Mouse (Mus musculus) urinary bladder, postnatal 4 days (tissue): Measurements from ENCODE around the gene Gpr19.

Experiments
- DNase-seq, 2 experiments: peaks; one replicate each; pipeline ENCODE4 v3.0.0; 2021 to 2022; ENCODE audit warnings: low spot score in 2 of 2

The Gpr19 gene

DNA sequence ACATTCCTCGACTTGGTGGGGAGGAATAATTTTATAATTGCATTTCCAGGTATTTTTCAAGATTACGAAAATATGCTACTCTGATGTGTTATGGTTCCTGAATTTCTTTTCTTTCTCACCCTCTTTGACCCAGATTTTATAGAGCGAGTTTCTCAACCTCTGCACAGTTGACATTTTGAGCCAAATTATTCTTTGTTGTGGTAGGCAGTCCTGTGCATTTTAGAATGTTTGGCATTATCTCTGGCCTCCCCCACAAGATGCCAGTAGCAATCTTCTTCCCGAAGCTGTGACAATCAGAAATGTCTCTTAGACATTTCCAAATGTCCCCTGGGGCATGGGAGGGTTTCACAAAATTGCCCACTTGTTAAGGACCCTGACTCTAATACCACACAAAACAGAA is 25.3 kb upstream of the Gpr19 start:
- no peak for DNase-seq

DNA sequence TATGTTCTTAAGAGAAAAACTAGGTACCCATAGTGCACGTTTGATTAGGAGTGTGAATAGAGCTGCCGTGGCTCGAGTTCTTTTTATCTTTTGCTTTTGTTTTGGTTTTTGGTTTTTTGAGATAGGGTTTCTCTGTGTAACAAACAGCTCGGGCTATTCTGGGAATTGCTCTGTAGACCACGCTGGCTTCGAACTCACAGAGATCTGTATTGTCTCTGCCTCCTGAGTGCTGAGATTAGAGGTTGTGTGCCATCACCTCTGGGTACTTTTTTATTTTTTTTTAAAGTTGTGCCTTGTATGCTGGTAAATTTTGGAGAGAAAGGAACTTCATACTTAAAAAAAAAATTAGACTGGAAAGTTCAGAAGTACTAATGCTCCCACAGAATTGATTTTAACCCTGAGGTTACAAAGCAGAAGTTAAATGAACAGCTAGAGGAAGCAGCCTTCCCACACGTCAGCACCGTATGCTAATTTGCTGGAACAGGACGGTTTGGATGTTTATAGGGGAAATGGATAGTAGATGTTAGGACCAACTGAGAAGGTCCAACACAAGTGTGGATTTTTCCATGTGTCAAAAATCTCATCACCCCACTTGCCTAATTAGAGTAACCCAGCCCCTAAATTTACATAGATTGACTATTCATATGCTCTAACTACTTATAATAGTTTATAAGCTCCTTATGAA is 24.3 kb upstream of the Gpr19 start:
- DNase-seq: no peak

DNA sequence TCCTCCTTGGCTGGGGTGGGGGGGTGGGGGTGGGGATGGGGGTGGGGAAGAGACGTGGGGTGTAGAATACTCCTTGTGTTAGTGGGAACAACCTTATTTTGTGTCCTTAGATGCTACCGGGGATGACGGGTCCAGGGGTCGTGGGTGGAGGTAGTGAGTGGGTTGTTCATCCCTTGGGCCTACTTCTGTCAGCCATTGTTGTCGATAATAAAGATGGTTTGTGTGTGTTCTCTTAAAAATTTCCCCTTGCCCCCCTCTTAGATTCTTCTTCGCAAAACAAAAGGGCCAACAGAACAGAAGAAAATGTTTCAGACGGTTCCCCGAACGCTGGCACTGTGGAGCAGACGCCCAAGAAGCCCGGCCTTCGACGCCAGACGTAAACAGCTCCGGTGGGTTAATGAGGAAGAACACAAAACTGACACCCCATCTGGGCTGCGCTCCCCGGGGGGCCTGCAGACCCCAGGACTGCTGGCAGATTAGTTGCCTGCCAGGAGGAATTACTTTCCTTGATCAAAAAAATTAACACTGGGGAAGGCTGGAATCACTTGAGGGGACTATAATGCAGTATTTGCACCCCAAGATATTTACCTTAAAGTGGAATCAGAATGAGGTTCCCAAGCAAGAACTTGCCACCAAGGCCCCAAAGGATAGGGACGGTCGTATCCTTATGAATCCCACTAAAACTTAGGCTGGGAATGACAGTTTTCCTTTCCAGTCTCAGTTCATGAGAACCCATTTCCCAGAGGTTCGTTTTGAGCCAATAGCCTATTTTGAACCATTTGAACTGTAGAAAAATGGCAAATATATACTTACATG is 23.5 kb upstream of the Gpr19 start:
- no peak for DNase-seq

DNA sequence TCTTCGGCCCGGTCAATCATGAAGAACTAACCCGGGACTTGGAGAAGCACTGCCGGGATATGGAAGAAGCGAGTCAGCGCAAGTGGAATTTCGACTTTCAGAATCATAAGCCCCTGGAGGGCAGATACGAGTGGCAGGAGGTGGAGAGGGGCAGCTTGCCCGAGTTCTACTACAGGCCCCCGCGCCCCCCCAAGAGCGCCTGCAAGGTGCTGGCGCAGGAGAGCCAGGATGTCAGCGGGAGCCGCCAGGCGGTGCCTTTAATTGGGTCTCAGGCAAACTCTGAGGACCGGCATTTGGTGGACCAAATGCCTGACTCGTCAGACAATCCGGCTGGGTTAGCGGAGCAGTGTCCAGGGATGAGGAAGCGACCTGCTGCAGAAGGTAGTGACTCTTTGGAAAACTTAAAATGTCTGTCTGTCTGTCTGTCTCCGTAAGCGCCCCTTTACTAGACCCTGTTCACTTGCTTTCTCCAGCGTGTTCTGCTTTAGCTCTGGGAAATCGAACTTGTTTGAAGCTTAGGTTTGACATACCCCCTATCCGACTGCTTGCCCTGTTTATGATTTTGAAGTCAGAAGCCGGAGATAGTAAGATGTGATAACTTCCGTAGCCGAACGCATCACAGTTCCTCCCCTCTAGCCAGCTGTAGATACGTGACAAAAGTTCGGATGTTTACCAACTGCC is 22.8 kb upstream of the Gpr19 start:
- DNase-seq: peak in 1 of 2 experiments; percentile 35

DNA sequence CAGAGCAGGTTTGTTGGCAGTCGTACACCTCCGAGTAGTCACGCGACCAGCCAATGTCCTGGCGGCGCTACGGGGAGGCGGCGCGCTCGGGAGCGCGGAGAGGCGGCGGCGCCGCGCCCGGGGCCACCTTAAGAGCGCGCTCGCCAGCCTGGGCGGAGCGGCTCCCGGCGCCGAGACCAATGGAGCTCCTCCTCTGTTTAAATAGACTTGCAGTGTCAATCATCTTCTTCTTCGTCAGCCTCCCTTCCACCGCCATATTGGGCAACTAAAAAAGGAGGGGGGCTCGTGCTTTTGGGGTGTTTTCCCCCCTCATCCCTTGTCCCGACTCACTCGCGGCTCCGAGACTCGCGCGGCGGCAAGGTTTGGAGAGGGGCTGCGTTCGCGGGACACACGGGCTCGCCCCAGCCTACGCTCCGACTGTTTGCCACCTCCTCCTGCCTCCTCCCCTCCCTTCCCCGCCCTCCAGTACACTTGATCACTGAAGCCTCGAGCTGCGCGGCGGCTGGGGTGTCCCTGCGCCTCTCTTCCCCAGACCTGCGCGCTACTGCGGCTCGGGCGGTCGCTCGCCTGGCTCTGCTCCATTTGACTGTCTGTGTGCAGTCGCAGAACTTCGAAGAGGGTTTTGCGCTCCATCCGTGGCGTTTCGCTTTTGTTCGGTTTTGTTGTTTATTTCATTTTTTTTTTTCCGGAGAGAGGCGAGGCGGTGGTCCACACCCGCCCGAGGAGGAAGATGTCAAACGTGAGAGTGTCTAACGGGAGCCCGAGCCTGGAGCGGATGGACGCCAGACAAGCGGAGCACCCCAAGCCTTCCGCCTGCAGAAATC is 22.0 kb upstream of the Gpr19 start, which contains the start of gene Cdkn1b:
Cdkn1b (plus strand) TSS at position 212 of the 824 bp plus-strand sequence.
- peak; percentile 87 to 90 for DNase-seq

DNA sequence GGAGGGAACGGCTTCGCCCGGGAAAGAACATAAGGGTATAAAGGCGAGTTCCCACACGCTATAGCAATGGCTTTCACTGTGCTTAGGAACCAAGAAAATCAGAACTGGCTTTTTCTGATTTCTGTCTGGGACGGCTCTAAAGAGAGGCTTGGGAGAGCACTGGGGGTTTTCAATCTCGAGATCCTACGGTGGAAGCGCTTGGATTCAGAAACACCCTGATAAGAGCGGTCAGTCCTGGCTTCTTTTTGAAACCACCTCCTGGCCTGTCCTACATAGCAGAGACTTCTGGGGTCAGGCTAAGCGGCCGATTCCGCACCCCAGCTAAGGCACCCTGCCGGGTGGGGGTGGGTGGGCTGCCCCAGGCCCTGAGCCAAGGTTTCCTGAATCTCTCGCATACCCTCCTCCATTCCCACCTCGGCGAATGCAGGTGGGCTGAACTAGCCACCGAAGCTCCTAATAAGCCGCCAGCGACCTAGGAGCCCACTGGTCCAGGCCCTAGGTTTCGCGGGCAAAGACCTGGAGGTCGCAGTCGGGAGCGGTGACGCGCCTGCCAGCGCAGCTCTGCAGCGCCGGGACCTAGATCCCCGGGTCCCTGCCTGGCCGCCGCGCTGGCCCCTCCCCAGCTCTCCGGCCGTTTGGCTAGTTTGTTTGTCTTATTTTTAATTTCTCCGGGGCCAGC is 21.3 kb upstream of the Gpr19 start:
- peak in 1 of 2 experiments; percentile 33 for DNase-seq

DNA sequence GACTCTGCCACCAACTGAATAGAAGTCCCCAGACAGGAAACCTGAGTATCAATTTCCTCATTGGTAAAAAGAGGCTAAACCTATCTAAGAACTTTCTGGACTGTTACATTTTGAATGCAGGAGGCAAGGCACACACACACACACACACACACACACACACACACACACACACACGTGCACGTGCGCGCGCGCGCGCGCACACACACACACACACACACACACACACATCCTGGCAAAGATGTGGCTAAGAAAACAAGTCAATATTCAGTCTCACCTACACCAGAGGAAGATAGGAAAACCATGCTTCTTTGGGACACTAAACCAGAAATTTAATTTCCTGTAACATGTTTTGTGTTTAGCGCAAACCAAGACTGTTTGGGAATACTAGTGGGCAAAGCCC is 20.4 kb upstream of the Gpr19 start:
- no peak for DNase-seq

DNA sequence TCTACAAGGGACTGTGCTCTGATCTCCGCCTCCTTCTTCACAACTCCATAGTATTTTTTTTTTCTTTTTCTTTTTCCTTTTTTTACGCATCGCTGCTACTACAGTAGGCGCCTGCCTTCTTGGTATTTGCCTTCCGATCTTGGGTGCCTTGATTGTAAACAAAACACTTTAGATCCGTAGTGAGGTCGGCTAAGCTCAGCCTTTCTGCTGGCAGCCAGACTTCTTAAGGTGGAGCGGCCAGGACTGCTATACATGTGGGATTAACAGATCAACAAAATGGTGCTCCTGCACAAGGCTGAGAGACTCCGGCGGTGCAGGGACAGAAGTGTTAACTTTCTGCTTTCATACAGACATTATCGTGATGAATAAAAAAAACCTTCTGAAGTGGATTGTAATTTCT is 18.7 kb upstream of the Gpr19 start:
- peak in 1 of 2 experiments; percentile 47 for DNase-seq

DNA sequence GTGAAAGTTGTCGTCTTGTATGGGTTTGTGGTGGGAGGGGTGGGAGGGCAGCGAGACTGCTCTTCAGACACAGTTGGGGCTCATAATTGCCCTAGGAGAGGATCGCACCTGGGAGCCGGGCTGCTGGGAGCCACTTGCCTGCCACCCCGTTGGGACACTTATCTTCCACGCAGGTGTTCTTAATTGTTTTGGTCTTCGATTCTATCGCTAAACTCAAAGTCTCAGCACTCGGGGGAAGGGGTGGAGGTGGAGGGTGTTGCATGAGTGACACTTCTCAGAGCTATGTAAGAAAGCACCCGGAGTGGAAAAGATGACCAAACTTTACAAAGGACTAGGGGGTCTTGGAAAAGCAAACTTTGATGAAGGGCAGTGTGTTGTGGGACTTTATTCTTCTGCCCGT is 18.3 kb upstream of the Gpr19 start:
- DNase-seq: no peak

DNA sequence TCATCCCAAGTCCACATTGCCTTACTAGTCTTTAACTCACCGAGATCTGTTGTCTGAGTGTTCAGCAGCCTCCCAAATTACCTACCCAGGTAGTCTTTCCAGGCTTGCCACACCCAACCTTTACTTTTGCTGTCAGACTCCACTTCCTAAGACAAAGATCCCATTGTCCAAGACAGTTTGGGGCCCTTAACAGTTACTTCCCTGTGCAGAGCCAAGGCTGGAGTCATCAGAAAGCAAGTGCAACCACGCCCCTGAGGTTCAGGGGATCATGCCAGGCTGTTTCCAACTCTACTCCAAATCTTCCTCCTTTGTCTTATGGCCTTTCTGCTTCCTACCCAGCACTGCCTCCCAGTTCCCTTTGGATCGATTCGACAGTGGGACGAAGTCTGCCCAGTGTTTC is 16.1 kb upstream of the Gpr19 start:
- no peak for DNase-seq

DNA sequence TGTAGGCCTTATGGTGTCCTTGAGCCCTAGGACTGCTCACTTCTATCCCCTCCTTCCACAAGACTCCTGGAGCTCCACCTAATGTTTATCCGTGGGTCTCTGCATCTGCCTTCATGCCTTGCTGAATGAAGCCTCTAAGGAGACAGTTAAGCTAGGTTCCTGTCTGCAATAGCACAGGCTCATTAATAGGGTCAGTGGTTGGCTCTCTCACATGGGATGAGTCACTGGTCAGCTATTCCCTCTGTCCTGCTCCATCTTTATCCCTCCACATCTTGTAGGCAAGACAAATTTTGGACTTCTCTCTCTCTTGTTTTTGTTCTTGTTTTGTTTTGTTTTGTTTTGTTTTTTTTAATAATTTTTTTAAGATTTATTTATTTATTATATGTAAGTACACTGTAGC is 7.4 kb upstream of the Gpr19 start:
- DNase-seq: no peak

DNA sequence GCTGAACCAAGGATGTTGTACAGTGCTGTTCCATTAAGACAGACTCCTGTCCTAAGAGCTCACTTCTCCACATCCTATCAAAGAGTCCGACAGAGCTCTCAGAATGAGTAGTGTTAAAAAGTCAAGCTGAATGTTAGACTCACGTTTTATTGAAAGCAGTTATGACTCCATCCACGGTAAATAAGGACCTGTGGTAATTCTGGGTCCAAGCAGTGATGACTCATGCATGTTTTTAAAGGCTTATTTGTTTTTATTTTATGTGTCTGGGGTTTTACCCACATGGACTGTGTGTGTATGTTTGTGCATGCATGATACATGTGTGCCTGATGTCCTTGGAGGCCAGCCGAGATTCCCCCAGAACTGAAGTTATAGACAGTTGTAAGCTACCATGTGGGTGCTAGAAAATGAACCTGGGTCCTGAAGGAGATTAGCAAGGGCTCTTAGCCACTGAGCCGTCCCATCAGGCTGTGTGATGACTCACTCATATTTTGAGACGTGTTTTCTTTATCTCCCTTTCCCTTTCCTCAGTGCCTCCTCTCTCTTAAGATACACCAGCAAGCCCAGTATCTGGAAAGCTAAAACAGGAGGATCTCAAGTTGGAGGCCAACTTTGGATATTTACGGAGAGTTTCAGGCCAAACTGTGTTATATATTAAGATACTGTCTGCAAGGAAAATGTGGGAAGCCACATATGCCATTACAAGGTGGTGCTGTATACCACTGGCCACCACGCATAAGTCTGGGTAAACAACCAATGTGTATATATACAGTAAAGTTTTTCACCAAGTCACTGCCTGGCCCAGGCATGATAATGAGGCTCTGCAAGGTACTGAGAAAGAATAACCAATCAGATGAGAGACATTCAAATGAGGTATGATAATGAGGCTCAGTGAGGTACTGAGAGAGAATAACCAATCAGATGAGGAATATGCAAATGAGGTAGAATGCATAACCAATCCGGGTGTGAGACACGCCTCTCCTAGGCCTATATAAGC is 5.8 kb upstream of the Gpr19 start:
- DNase-seq: no peak

DNA sequence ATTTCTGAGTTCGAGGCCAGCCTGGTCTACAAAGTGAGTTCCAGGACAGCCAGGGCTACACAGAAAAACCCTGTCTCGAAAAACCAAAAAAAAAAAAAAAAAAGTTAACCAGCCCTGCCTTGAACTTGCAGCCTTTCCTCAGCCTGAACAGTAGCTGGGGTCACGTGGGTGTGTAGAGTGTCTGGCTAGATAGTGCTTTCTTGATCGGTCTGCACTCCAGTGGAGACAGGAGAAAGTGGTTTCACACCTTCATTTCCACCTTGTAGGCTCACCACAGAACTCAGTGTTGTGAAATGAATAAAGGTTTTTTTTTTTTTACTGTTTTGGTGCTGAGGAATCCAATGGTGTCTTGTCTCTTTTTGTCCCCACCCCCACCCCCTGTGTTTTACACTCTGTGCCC is 5.0 kb upstream of the Gpr19 start:
- DNase-seq: no peak

DNA sequence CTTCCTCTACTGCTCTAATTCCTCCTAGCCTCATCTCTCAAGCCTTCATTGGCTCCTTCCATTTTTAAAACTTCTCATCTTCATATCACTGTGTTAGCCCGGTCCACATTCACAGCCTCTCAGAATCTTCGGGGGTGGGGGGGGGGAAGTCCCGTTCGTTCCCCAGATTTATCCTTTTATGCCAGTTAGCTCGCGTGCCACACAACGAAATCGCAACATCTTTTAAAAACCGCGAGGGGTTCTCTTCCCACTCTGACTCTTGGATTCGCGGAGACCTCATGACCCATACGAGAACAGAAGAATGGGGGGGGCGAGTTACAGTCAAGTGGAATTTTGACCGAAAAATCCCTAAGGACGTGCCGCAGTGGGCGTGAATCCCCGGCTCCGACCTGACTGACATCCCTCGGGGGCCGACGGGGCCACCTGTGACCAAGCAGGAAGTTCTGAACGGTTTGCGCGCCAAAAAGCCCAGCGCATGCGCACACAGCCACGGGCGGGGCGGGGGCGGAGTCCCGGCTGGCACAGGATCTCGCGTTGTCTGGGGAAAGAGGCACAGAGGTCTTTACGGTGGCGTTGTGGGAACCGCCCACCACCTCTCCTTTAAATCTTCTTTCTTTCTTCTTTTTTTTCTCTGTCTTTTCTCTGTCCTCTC is 809 bp downstream of the Gpr19 start:
- peak; percentile 95 to 96 for DNase-seq

DNA sequence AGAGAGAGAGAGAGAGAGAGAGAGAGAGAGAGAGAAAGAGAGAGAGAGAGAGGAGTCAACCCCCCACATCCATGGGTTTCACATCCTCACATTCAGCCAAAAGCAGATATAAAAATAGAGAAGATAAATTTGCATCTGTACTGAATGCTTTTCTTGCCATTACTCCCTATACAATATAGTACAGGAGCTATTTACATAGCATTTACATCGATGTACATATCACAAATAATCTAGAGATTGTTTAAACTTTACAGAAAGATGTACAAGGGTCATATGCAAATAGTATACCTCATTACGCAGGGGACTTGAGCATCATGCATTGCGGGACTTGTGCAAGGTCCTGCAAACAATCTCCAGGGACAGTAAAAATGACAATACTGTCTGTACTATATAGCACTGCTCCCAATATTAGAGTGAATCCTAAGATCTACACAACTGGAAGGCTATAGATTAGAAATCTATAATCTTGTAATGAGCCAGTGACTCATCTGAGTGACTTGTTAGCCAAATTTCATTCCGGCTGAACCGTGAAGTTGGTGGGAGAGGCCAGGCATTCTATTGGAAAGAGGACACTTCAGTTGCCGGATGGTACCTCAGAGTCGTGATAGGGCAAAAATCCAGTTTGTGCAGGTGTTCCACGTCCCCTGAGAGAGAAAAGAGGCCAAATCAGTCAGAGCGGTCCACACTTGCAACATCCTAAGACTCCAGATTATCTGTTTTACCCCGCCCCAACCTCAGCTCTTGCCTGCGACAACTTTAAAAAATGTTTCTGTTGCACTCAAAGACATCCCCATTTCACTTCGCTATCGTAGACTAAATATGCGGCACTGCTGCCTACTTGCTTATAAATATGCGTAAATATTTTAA is 1.6 kb downstream of the Gpr19 start:
- DNase-seq: no peak

DNA sequence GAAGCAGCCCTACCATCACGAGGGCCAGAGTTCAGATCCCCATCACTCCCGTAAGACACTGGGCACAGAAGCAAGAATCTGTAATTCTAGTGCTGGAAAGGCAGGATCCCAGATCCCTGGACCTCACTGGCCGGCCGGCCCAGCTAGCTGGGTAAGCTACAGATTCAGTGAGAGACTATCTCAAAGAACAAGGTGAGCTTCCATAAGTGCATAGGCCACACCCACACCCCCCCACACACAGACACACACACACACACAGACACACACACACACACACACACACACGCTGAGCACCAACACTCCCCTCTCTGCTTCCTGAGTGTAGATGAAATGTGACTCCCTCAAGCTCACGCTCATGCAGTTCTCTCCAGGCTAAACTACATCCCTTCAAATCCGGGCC is 7.9 kb downstream of the Gpr19 start:
- no peak for DNase-seq

DNA sequence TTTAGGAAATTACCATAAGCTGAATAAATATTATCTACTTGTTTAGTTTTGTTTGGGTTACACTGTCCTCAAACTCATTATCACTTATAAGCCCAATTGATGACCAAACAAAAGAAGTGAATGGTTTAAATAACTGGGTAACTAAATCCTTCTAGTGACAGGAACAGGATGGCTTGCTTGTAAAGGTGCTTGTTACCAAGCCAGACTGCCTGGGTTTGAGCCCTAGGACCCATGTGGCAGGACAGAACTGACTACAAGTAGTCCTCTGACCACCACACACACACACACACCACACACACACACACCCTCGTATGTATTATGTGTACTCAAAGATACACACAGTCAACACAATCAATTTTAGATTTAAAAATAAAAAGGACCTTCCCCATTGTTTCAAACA is 8.6 kb downstream of the Gpr19 start:
- no peak for DNase-seq

DNA sequence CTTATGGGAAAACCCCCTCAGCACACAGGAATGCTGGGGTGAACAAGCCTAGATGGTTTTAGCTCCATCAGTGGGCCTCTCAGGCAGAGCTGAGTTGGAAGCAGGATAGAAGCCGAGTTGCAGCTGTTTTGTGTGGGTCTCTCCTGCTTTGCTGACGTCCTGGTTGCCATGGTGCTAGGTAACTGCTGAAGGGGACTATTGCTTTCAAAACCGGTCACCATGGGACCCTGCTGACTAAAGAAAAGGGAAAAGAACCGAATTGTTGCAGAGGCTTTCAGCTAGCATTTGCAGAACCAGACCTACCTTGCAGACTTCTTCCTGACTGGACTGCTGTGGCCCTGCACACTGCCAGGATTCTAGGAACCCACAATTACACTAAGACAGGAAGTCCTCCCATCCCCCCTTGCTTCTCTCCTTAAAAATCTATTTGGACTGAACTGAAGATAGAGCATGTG is 9.8 kb downstream of the Gpr19 start:
- DNase-seq: no peak
